Mouse (Mus musculus) left cerebral cortex, adult 2 months (tissue): Measurements from ENCODE around the gene Kcna3. TPM values are rescaled to one million over a fixed set of nuclear protein-coding genes. Genes with fewer than 3 reads are reported as not detected.
A peak's percentile ranks its signal among the peaks of the same experiment; 100 is the strongest.

Experiments used
- DNase-seq, 2 experiments: peaks; one replicate each; pipeline ENCODE4 v3.0.0; 2021 to 2022; ENCODE audit warnings: low spot score in 2 of 2, mixed read lengths in 1 of 2; ENCODE audit errors: extremely low spot score in 1 of 2
- H3K27ac ChIP-seq: fragments of 200-600 bp; 2 replicates; pipeline ENCODE4 v1.8.1; 2022
- H3K4me3 ChIP-seq: fragments of 200-600 bp; 2 replicates; pipeline ENCODE4 v1.8.1; 2022
- CTCF ChIP-seq: fragments of 200-600 bp; IDR thresholded peaks from 2 replicates; pipeline ENCODE4 v1.8.1; 2022; ENCODE audit warnings: antibody characterized with exemption, mild to moderate bottlenecking, moderate library complexity
- intact Hi-C: fragments of 180-260 bp; cut with DNase I; formaldehyde crosslinking; loops from one replicate; pipeline ENCODE4 v1.15.1; 2025
- total RNA-seq, 2 experiments: library from RNA; stranded (reverse); gene quantifications; 2 replicates each; pipeline ENCODE4 v1.2.3; 2021

Gene Kcna3
- total RNA-seq, 2 experiments from 2014 or later, result 34.9 to 35.3 TPM

DNA sequence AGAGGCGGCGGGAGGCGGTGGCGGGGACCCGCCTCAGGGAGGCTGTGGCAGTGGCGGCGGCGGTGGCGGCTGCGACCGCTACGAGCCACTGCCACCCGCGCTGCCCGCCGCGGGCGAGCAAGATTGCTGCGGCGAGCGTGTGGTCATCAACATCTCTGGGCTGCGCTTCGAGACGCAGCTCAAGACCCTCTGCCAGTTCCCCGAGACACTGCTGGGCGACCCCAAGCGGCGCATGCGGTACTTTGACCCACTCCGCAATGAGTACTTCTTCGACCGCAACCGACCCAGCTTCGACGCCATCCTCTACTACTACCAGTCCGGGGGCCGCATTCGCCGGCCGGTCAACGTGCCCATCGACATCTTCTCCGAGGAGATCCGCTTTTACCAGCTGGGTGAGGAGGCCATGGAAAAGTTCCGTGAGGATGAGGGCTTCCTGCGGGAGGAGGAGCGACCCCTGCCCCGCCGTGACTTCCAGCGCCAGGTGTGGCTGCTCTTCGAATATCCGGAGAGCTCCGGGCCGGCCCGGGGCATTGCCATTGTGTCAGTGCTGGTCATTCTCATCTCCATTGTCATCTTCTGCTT, 580 bp downstream of the Kcna3 start:
- peak; percentile 41 to 50 for DNase-seq
- peak overlapping the region; percentile 90 for H3K27ac ChIP-seq
- intact Hi-C loops, result loop anchor here (1.0 kb wide), 1 partner anchor 96 kb away; no protein-coding TSS in a partner anchor
- peak overlapping the region; percentile 90 for H3K4me3 ChIP-seq
- no peak; the same call in 1 of the 2 replicates for TF ChIP-seq CTCF

DNA sequence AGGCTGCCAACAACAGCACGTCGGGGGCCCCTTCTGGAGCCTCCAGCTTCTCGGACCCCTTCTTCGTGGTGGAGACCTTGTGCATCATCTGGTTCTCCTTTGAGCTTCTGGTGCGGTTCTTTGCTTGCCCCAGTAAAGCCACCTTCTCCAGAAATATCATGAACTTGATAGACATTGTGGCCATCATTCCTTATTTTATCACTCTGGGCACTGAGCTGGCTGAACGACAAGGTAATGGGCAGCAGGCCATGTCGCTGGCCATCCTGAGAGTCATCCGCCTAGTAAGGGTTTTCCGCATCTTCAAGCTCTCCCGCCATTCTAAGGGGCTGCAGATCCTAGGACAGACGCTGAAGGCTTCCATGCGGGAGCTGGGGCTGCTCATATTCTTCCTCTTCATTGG, 1.1 kb downstream of the Kcna3 start:
- DNase-seq, result peak in 1 of 2 experiments; percentile 35
- H3K4me3 ChIP-seq, result peak overlapping the region; percentile 90
- H3K27ac ChIP-seq, result peak overlapping the region; percentile 90
- intact Hi-C loops, result loop anchor here (1.0 kb wide), 1 partner anchor 97 kb away; no protein-coding TSS in a partner anchor
- TF ChIP-seq CTCF, result no peak

DNA sequence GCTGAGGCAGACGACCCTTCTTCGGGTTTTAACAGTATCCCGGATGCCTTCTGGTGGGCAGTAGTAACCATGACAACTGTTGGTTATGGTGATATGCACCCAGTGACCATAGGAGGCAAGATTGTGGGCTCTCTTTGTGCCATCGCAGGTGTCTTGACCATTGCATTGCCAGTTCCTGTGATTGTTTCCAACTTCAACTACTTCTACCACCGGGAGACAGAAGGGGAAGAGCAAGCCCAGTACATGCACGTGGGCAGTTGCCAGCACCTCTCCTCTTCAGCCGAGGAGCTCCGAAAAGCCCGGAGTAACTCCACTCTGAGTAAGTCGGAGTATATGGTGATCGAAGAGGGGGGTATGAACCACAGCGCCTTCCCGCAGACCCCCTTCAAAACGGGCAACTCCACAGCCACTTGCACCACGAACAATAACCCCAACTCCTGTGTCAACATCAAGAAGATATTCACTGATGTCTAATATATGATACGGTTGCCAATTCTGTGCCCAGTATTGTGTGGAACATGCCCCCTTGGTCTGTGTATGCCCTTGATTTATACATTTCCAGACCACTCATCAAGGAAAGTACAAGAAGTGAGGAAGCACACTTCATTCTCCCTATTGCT, 1.7 kb downstream of the Kcna3 start:
- H3K27ac ChIP-seq, result peak overlapping the region; percentile 90
- H3K4me3 ChIP-seq, result peak overlapping the region; percentile 90
- no peak for DNase-seq
- intact Hi-C loops, result loop anchor here (1.0 kb wide), 1 partner anchor 97 kb away; no protein-coding TSS in a partner anchor
- TF ChIP-seq CTCF, result no peak

DNA sequence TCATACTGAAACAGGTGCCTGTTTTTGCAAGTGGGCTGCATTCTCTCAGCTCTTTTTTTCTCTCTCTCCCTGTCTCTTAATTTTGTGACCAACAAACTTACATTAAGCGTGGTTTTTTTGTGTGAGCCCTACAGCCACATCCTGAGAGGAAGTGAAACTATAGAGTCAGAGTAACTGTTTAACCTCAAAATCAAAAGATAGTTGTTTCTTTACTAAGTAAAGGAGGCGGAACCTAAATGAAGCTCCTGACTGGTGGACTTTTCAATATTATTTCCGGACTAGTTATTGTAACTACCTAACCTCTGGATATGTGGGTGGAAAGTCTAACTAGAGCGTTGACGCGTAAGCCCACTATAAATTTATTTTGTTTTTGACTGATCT, 2.2 kb downstream of the Kcna3 start:
- TF ChIP-seq CTCF, result no peak
- intact Hi-C loops, result no loop called here

DNA sequence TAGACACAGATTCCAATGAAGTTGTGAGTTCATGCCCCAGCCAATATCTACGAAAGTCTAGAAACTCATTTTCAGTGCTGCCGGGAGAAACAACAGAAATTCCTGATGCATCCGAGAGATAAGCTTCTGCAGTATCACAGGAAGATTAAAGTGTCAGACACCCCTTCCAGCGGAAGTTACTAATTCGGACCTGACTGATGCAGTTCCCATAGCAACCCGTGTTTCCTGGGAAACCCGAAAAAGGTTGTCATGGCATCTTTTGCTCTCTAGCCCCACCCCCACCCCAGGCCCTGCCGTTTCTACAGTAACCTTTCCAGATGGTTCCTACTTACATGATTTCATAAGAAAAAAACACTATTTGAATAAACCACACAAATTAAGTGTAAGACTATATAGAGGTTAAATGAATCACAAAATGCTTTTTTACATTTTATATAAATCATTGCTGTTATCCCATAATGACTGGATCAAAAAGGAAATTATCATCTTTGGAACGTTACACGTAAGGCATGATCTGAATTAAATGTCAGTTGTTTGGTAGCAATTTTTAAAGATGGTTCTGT, 2.8 kb downstream of the Kcna3 start:
- H3K27ac ChIP-seq, result peak overlapping the region; percentile 90
- peak; percentile 48 to 59 for DNase-seq
- intact Hi-C loops, result no loop called here
- no peak for TF ChIP-seq CTCF
- peak overlapping the region; percentile 90 for H3K4me3 ChIP-seq

More for the DNA sequence above, 2.2 kb downstream of the Kcna3 start:
- Histone ChIP-seq H3K27ac (peak overlapping the region; percentile 90), H3K4me3 (peak overlapping the region; percentile 90)
- no peak for DNase-seq

DNA sequence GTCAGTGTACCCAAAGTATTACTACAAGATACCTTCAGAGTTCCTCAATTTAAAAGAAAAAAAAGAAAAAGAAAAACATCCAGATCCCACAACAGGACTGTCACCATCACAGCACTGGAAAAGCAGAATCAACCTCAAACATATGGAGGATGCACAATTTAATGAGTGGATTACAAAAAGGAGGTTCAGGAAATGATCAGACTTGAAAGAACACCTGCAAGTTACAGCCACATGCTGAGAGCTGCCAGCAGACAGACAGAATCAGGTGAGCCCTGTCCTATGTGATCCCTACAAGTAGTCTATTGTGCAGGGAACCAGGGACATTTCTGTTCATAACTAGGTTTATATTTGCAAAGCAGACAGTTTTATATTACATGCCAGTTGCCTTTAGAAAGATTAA, 3.3 kb downstream of the Kcna3 start:
- no peak for TF ChIP-seq CTCF
- Histone ChIP-seq H3K4me3 (peak overlapping the region; percentile 90), H3K27ac (peak overlapping the region; percentile 90)
- intact Hi-C loops, result no loop called here
- DNase-seq, result no peak

DNA sequence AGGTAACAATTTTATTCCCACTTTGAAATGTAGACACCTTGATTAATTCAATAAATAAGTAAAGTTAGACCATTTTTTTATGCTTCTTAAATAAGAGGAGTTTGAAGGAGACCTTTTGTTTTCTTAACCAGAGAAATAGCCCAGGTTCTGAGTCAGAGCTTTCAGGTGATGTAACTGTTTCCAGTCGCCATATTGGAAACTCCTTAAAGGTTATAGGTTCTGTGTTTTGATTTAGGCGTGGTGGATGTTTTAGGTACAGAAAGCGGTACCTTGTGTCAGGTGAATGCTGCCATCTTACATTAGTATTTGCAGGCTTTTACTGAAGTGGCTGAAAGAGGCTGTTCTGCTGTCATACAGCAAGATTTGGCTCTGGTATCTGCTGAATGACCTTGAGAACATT, 4.4 kb downstream of the Kcna3 start:
- intact Hi-C loops, result no loop called here
- TF ChIP-seq CTCF, result no peak
- Histone ChIP-seq H3K27ac (peak overlapping the region; percentile 90), H3K4me3 (peak overlapping the region; percentile 90)
- DNase-seq, result no peak

DNA sequence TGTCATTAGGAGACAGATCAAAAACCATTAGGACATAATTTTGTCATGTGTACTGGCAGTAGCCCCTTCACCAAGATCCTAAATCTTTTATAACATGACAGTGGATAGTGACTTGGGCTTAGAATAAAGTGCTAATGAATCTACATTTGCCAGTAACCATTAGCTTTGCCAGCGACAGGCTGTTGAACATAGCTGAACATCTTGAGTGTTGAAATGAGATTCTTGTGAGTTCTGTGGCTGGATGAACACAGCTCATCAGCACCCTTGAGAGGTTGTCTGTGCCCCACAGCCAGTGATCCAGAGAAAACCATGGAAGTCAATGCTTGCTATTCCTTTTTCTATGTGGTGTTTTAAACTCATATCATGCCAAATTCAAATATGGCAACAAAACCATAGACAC, 5.7 kb downstream of the Kcna3 start:
- H3K4me3 ChIP-seq, result peak overlapping the region; percentile 90
- intact Hi-C loops, result no loop called here
- no peak for TF ChIP-seq CTCF
- DNase-seq, result no peak
- H3K27ac ChIP-seq, result peak overlapping the region; percentile 90

DNA sequence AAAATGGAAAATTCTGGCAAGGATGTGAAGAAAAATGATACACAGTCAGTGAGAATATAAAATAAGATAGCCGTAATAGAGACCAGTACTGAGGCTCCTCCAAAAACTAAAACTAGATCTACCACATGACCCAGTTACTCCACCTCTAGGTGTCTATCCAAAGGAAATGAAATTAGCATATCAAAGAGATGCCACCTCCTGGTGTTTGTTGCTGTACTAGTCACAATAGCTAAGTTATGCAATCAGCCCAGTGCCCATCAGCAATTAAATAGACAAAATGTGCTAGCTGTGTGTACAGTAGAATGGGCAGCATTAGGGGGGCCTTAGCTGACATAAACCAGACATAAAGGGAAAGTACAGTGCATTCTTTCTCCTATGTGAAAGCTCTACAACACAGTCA, 25.5 kb downstream of the Kcna3 start:
- intact Hi-C loops, result no loop called here
- no peak overlapping the region for H3K27ac ChIP-seq
- H3K4me3 ChIP-seq, result no peak overlapping the region
- no peak for TF ChIP-seq CTCF
- no peak for DNase-seq

DNA sequence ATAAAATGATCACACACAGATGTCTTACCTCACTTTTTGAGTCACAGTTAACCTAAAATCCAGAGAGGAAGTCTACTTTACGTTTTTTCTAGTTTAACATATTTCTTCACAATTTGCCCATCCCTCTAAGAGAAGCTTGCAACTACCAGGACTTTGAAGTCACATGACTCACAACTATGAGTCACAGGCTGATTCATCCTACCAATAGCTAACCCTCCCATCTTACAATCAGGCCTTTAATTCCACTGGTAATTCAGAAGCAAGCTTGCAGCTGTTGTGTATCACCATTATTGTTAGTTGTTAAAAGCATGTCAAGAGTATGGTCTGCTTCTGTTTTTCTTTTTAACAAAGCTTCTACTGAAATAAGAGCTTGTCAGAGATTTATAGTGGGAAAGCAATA, 26.8 kb downstream of the Kcna3 start:
- TF ChIP-seq CTCF, result no peak
- H3K4me3 ChIP-seq, result no peak overlapping the region
- no peak overlapping the region for H3K27ac ChIP-seq
- intact Hi-C loops, result no loop called here
- DNase-seq, result no peak

DNA sequence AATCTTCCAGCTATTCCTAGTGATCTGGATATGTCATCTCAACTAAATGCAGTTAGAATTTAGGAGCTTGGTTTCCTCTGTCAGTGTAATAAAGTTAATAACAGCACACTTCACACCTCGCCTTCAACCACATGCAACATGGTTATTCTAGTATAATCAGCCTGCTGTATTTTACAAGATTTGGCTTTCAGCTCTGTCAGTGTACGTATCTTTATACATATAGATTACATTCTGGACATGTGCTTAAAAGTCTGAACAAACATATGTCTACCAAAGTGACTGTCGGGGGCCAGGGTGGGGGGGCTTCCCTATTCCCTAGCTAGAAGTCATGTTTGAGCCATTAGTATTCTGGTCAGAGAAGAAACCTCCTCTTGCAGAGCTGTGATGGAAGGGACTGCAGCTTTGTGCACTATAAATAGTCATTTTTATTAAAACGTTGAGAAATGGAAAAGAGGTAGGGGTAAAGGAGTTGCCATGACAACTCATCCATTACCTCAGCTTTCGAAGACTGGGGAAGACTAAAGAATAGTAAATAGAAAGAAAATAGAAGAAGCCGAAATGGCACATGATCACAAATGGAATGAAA, 29.6 kb downstream of the Kcna3 start:
- H3K27ac ChIP-seq, result no peak overlapping the region
- no peak for TF ChIP-seq CTCF

DNA sequence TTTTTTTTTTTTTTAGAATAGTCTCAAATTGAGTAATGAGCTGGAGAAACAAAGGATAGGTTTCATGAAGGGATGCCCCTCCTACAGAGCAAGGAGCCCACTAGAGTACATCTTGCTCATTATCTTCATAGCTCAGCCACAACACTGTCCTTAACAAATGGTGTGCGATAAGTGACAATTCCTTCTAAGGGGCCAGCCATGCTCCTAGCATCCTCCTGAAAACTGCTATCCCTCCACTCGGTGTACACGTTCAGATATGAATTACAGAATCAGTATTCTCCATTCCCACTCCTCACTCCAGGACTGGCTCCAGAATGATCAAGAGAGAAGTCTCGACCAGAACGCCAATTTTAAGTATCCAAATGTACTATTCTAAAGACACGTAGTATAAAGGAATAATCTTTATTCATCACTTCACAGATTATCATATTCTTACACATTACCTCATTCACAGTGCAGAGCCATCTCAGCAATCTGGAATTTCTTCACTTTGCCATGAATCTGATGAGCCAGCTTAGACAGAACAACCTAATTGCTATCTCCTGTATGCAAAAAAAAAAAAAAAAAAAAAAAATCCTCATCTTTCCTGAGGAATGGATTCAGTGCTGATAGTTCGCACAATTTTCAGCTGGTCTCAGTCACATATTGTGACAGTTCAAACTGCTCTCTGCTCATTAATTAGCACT, 30.3 kb downstream of the Kcna3 start:
- no peak overlapping the region for H3K27ac ChIP-seq

More for the DNA sequence above, 29.6 kb downstream of the Kcna3 start:
- intact Hi-C loops, result no loop called here
- no peak overlapping the region for H3K4me3 ChIP-seq
- DNase-seq, result peak in 1 of 2 experiments; percentile 4

More for the DNA sequence above, 30.3 kb downstream of the Kcna3 start:
- DNase-seq, result peak in 1 of 2 experiments; percentile 7
- TF ChIP-seq CTCF, result no peak
- intact Hi-C loops, result no loop called here
- no peak overlapping the region for H3K4me3 ChIP-seq
